Mouse (Mus musculus) neural tube, embryonic 13.5 days (tissue): ENCODE data around the gene Ctns. TPM values are rescaled to one million over a fixed set of nuclear protein-coding genes. Genes with fewer than 3 reads are reported as not detected.

Experiments
- ATAC-seq: fragments of 200-750 bp; cut with Nextera tagmentation; 2 replicates; pipeline ENCODE4 v1.8.0; 2017; ENCODE audit warnings: low read depth, mild to moderate bottlenecking, moderate TSS enrichment, moderate library complexity
- H3K27ac ChIP-seq: fragments of 300-500 bp; sonication (generic); replicated peaks from 2 replicates; pipeline ENCODE4 v1.5.1; 2015; ENCODE audit warnings: moderate library complexity, mild to moderate bottlenecking, inconsistent platforms
- H3K27me3 ChIP-seq: fragments of 300-500 bp; sonication (generic); 2 replicates; pipeline ENCODE4 v1.6.1; 2015; ENCODE audit warnings: mild to moderate bottlenecking, inconsistent platforms
- H3K36me3 ChIP-seq: fragments of 300-500 bp; sonication (generic); 2 replicates; pipeline ENCODE4 v1.6.1; 2015; ENCODE audit warnings: mild to moderate bottlenecking, inconsistent platforms
- H3K4me1 ChIP-seq: fragments of 300-500 bp; sonication (generic); replicated peaks from 2 replicates; pipeline ENCODE4 v1.6.1; 2015; ENCODE audit warnings: inconsistent platforms
- H3K4me2 ChIP-seq: fragments of 300-500 bp; sonication (generic); 2 replicates; pipeline ENCODE4 v1.6.1; 2015; ENCODE audit warnings: inconsistent platforms, mild to moderate bottlenecking, moderate library complexity
- H3K4me3 ChIP-seq: fragments of 300-500 bp; sonication (generic); 2 replicates; pipeline ENCODE4 v1.5.1; 2015; ENCODE audit warnings: mild to moderate bottlenecking, inconsistent platforms
- H3K9ac ChIP-seq: fragments of 300-500 bp; sonication (generic); 2 replicates; pipeline ENCODE4 v1.6.1; 2015; ENCODE audit warnings: moderate library complexity, mild to moderate bottlenecking, inconsistent platforms
- H3K9me3 ChIP-seq: fragments of 300-500 bp; sonication (generic); 2 replicates; pipeline ENCODE4 v1.6.1; 2016; ENCODE audit warnings: inconsistent platforms
- WGBS: fragments of 180-500 bp; shearing (Covaris S2); methylation state at CpG from one replicate; pipeline ENCODE4 v1.1.7; 2015; 5-methylcytosine and 5-hydroxymethylcytosine counted together
- polyA plus RNA-seq: library from polyadenylated mRNA; unstranded; fragments of >200 nt; fragmentation: Nextera tagmentation; extraction: Ambion mirVana; gene quantifications from 2 replicates; pipeline ENCODE4 v1.2.1, GENCODE M21; 2015

The Ctns gene
- polyA plus RNA-seq, 1 experiment from 2014 or later = 21.2 TPM

- H3K4me2 ChIP-seq = no peak overlapping the region
- H3K36me3 ChIP-seq = no peaks in the 10 kb centered on the region
- H3K4me1 ChIP-seq = peaks cover 31% of the 10 kb centered on the region
- H3K27ac ChIP-seq = no peak overlapping the region
- no peak overlapping the region for H3K4me3 ChIP-seq
- no peaks in the 10 kb centered on the region for H3K27me3 ChIP-seq
- no peak overlapping the region for H3K9ac ChIP-seq
- H3K9me3 ChIP-seq = no peaks in the 10 kb centered on the region
- no peak for ATAC-seq
- WGBS = 91% methylated on average over 5 of the region's 5 CpGs
Measured at GRCm38 (mm10) chr11:73134222-73134621, 64.6 kb downstream of the Ctns start.

Other genes with a start within 250 kb of the Ctns start
- gene Atp2a3, start 237.9 kb downstream of the Ctns start, polyA plus RNA-seq = 0.80 and 1.3 TPM in 2 replicates
- gene P2rx1, start 199.9 kb downstream of the Ctns start, polyA plus RNA-seq = 0.38 and 0.96 TPM in 2 replicates
- gene Camkk1, start 180.0 kb downstream of the Ctns start, polyA plus RNA-seq = 18.7 and 20.9 TPM in 2 replicates
- gene Ncbp3, start 151.3 kb downstream of the Ctns start, polyA plus RNA-seq = 11.6 and 14.1 TPM in 2 replicates
- gene Itgae, start 108.5 kb downstream of the Ctns start, polyA plus RNA-seq = 0.14 and 0.17 TPM in 2 replicates
- 2.9 and 4.8 TPM in 2 replicates for gene Haspin, start 60.7 kb downstream of the Ctns start, polyA plus RNA-seq
- 0.45 and 0.63 TPM in 2 replicates for gene P2rx5, start 38.6 kb downstream of the Ctns start, polyA plus RNA-seq
- 130 and 132 TPM in 2 replicates for gene Emc6, start 22.0 kb downstream of the Ctns start, polyA plus RNA-seq
- 190 and 197 TPM in 2 replicates for gene Tax1bp3, start 22.0 kb downstream of the Ctns start, polyA plus RNA-seq
- 2.4 and 3.5 TPM in 2 replicates for gene Shpk, start 418 bp upstream of the Ctns start, polyA plus RNA-seq
- gene Trpv1, start 35.2 kb upstream of the Ctns start, polyA plus RNA-seq = 5.8 and 11.5 TPM in 2 replicates
- 0.17 and 0.20 TPM in 2 replicates for gene Trpv3, start 68.3 kb upstream of the Ctns start, polyA plus RNA-seq
- gene Aspa, start 130.6 kb upstream of the Ctns start, polyA plus RNA-seq = 1.1 and 3.2 TPM in 2 replicates
- not detected in 2 replicates for gene Gm49340, start 130.7 kb upstream of the Ctns start, polyA plus RNA-seq
- gene Spata22, start 130.7 kb upstream of the Ctns start, polyA plus RNA-seq = 0.25 TPM in 1 of 2 replicates, not detected in the other
- not detected in 2 replicates for gene Olfr20, start 151.7 kb upstream of the Ctns start, polyA plus RNA-seq
- not detected in 2 replicates for gene Olfr376, start 172.2 kb upstream of the Ctns start, polyA plus RNA-seq
- gene Olfr1, start 200.6 kb upstream of the Ctns start, polyA plus RNA-seq = not detected in 2 replicates
- gene Olfr378, start 229.4 kb upstream of the Ctns start, polyA plus RNA-seq = not detected in 2 replicates